Comparison of ENCODE assay signal across 12 mouse cellular contexts in genomic region chr11:115234320-115235044, GRCm38 (mm10). TPM values are rescaled to one million over a fixed set of nuclear protein-coding genes. Genes with fewer than 3 reads are reported as not detected.
DNase-seq lines count a peak whose midpoint lies in the region; TF ChIP-seq lines count a peak whose summit lies in the region.
"Had no signal": no experiment of that assay in that cellular context is flagged by ENCODE, and none has a peak within 500 bp of the region (broad histone marks: within the 10 kb centered on the region; RNA-seq: fewer than 3 reads in every experiment).

No protein-coding gene starts in this region.

- no peak for TF ChIP-seq POLR2A in brain, embryonic 14.5 days (IDR thresholded peaks at IDR 0.05; ENCODE audit: borderline replicate concordance, extremely low read depth, insufficient read depth, insufficient read length, poor library complexity, severe bottlenecking)

- H3K27ac ChIP-seq in layer of hippocampus, adult 2 months: peak overlapping the region; percentile 91

- TF ChIP-seq CTCF in layer of hippocampus, adult 2 months (conservative IDR thresholded peaks at IDR 0.05): no peak
- no peak for TF ChIP-seq CTCF in brain, embryonic 14.5 days (IDR thresholded peaks at IDR 0.05; ENCODE audit: borderline replicate concordance, extremely low read depth, insufficient read depth, insufficient read length)

- H3K4me3 ChIP-seq in layer of hippocampus, adult 2 months: no peak overlapping the region
- H3K4me3 ChIP-seq: myocyte had no signal

- peak; percentile 57 to 71 for DNase-seq in cerebellum, postnatal 25 days
- no peak for DNase-seq in cerebellum, adult 11 months
- no peak for DNase-seq in layer of hippocampus, adult 2 months (ENCODE audit: low spot score in 2 of 2)
- DNase-seq in layer of hippocampus, adult 8-10 months (ENCODE audit: low spot score in 2 of 2): no peak
- peak; percentile 50 for DNase-seq in 416B (ENCODE audit: low read depth)
- peak; percentile 43 for DNase-seq in brain, embryonic 14.5 days (ENCODE audit: low read depth)
- no peak for DNase-seq in spleen, postnatal 4 days (ENCODE audit: low spot score in 2 of 2)
- no peak for DNase-seq in layer of hippocampus, postnatal 36 days
- DNase-seq: gastrocnemius, postnatal 25 days; thymus, adult 2 months had no signal

RNA-seq across cellular contexts. Expression of gene Grin2c, which starts 32.6 kb away (rescaled TPM):
- total RNA-seq in layer of hippocampus, adult 2 months (2021): 10 to 100 TPM; 47.4 to 47.5 TPM
- 10 to 100 TPM; 42.3 to 48.8 (median 44.6) TPM for total RNA-seq in layer of hippocampus, adult 8-10 months (2022)
- polyA plus RNA-seq in brain, embryonic 14.5 days (2012; rRNA removed): 0.89 and 1.2 TPM in 2 replicates
- 10 to 100 TPM; 43.5 to 50.9 TPM for total RNA-seq in layer of hippocampus, postnatal 36 days (2021)
- total RNA-seq: hematopoietic stem cell, adult 5-6 weeks had no signal
- polyA plus RNA-seq: myocyte had no signal

RNA-seq across cellular contexts. Expression of gene Fdxr, which starts 42.4 kb away (rescaled TPM):
- total RNA-seq in layer of hippocampus, adult 2 months (2021): 10 to 100 TPM; 22.4 to 22.5 TPM
- total RNA-seq in layer of hippocampus, adult 8-10 months (2022): 10 to 100 TPM; 22.8 to 25.5 (median 24.6) TPM
- 26.1 and 32.4 TPM in 2 replicates for polyA plus RNA-seq in brain, embryonic 14.5 days (2012; rRNA removed)
- 10 to 100 TPM; 20.9 to 24.2 TPM for total RNA-seq in layer of hippocampus, postnatal 36 days (2021)

RNA-seq across cellular contexts. Expression of gene Nat9, which starts 46.8 kb away (rescaled TPM):
- total RNA-seq in layer of hippocampus, adult 2 months (2021): 10 to 100 TPM; 20.5 to 20.6 TPM
- 10 to 100 TPM; 20.4 to 25.2 (median 22.5) TPM for total RNA-seq in layer of hippocampus, adult 8-10 months (2022)
- polyA plus RNA-seq in brain, embryonic 14.5 days (2012; rRNA removed): 16.0 and 16.9 TPM in 2 replicates
- total RNA-seq in layer of hippocampus, postnatal 36 days (2021): 10 to 100 TPM; 21.7 to 24.1 TPM

RNA-seq across cellular contexts. Expression of gene Tmem104, which starts 47.2 kb away (rescaled TPM):
- total RNA-seq in layer of hippocampus, adult 2 months (2021): 10 to 100 TPM; 18.1 to 20.1 TPM
- 10 to 100 TPM; 12.5 to 19.8 (median 16.1) TPM for total RNA-seq in layer of hippocampus, adult 8-10 months (2022)
- 7.1 and 10.7 TPM in 2 replicates for polyA plus RNA-seq in brain, embryonic 14.5 days (2012; rRNA removed)
- 10 to 100 TPM; 16.7 to 19.1 TPM for total RNA-seq in layer of hippocampus, postnatal 36 days (2021)

Comparison
In these comparisons a context has a peak if more than half of its experiments do, and no peak if none do; other contexts are left out.
1. DNase-seq: peak in cerebellum, postnatal 25 days (2 of 2), 416B (single experiment) and brain, embryonic 14.5 days (single experiment); none in cerebellum, adult 11 months (single experiment), layer of hippocampus, adult 2 months (0 of 2), layer of hippocampus, adult 8-10 months (0 of 2), spleen, postnatal 4 days (0 of 2) and layer of hippocampus, postnatal 36 days (0 of 2).